Mouse (Mus musculus) adrenal gland, postnatal 36 days (tissue): ENCODE results near the gene Ap2a2. TPM values are rescaled to one million over a fixed set of nuclear protein-coding genes. Genes with fewer than 3 reads are reported as not detected.
"Not testable (repeated sequence)": the region's sequence is repeated elsewhere in the genome, so short reads cannot be mapped to it uniquely, and the experiment has no call there.

Experiments used
- DNase-seq, 2 experiments: peaks; one replicate each; pipeline ENCODE4 v3.0.0; 2021; ENCODE audit warnings: mixed read lengths in 1 of 2
- microRNA-seq: library from miRNA; unstranded; fragments of <30 nt; microRNA quantifications from one replicate; pipeline ENCODE4 v1.2.0, GENCODE M21; 2021
- total RNA-seq, 2 experiments: library from RNA; stranded (reverse); gene quantifications; 2 replicates each; pipeline ENCODE4 v1.2.3; 2021

The Ap2a2 gene
- total RNA-seq, 2 experiments from 2014 or later: 57.5 to 75.9 TPM

DNA sequence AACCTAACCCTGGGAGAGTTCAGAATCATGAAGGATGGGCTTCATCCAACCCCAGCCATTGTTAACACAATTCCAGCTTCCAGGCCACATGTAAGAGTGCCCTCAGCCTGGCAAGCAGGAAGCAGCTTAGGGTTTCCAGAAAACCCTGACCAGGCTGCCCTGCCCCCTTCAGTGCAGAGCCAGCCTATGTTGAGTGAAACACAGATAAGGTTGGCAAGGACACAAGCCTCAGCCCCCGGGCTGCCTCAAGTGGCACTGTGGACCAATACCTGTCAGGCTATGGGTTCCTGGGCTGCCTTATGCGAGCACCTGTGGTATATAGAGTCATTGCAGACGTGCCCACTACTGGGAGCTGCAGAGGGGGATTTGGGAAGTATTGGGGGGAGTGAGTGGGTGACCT is 99.5 kb downstream of the Ap2a2 start:
- DNase-seq: no peak

DNA sequence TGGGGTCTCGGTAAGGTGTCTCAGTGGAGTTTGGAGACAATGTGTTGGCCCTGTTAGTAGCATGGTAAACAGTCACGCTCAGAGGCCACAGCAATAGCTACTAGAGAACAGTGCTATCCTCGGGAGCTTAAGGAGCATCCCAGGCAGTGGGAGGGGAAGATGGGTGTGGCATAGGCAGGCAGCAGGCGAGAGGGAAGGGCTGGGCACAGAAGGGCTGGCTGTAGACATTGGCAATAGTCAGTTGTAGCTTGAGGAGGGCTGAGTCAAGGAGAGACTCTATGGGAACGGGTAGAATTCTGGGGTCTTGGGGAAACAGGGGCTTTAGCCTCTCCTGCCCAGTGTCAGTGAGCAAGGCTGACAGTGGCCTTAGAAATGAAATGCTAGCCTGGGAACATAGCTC is 100.2 kb downstream of the Ap2a2 start:
- no peak for DNase-seq

DNA sequence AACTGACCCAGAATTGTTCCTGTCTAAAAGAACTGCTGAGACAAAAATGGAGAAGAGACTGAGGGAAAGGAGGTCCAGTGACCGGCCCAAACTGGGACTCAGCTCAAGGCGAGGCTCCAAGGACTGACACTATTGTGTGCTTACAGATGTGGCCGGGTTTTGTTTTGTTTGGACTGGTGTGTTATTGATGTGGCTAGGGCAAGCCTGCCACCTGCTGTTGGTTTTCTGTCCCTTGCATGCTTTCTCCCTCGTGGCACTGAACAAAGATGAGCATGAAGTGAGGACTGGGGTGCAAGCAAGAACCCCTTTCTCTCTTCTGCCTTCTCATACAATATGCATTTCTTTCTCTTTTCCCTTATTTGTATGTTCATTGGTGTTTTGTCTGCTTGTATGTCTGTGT is 104.2 kb downstream of the Ap2a2 start:
- DNase-seq: peak; percentile 34 to 68

DNA sequence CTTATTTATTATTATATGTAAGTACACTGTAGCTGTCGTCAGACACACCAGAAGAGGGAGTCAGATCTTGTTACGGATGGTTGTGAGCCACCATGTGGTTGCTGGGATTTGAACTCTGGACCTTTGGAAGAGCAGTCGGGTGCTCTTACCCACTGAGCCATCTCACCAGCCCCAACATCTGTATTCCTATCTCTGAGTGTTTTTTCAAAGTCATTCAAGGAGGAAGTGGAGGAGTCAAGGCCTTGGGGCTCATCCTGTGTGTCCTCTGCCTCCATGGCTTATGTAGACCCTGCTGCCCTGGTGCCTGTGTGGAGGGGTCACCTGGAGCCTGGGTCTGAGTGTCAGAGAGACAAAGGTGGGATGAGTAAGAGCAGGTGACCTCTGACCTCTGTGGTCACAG is 107.1 kb downstream of the Ap2a2 start:
- not testable (repeated sequence) for DNase-seq

DNA sequence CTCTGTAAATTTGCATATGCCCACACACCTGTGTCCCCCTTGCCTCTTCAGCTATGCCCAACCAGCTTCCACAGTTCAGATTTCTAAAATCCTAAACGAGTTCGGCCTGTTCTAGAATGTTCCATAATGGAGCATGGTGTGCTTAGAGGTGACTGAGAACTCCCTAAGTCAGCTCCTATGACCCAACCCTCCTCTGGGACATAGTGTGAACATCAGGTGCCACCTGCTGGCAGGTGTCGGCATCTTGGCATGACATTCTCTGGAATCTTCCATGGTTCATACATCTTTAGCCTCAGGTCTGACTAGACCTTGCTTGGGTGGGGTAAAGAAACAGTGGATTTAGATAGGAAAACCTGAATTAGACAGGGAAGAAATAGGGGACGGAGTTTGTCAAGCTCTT is 109.0 kb downstream of the Ap2a2 start:
- peak in 1 of 2 experiments; percentile 15 for DNase-seq

DNA sequence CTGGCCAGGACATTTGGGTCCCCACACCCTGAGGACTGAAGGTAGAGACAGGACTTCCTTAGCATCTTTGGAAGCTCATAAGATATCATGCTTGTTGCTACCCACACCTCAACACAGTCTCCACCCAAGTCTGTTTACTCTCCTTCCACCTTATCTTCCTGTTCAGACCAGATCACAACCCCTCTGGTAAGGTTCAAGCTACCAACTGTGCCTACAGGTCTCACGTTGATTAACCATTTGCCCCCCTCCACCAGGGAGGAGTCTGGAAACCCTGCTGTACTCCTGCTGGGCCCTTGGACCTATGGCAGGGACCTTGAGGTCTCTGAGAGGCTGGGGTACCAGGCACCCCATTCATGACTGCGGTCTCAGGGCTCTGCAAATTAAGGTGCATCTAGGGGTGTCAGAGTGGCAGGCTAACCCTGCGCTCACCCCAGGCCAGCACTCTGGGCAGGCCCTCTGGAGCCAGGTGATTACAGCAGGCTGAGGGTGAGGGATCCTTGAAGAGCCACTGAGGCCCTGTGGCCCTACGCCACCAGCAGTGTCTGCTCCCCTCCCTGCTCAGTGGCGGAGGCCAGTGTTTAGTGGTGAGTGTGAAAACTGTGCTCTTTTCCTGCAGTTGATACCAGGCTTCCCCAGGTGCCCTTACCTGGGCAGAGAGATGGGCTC is 109.8 kb downstream of the Ap2a2 start:
- no peak for DNase-seq

DNA sequence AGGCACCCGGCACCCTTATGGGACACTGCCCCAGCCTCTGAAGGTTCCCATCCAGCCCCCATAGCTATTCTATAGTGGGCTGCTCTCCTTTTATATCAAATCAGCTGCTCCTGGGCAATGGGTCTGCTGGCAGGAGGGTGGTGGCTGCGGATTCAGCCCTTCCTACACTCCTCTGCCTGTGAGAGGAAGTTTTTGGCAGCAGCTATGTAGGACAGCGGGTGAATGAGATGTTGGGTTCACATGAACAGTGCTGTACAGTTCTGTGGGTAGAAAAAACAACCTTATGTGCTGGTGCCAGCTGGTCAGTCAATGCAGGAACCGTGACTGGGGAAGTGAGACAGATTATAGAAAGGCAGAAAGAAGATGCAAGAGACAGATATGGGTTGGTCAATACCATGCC is 116.9 kb downstream of the Ap2a2 start:
- DNase-seq: no peak

Small RNA genes lying within 50 kb of the gene (microRNA-seq; reads per million reads assigned to microRNA genes)
- gene Mir7063: 0.75 reads per million

Other genes starting within 250 kb of the Ap2a2 start
- 10 to 100 TPM; 25.8 to 37.5 TPM for gene Deaf1, start 234.5 kb upstream of the Ap2a2 start, total RNA-seq
- 10 to 100 TPM; 23.9 to 27.1 TPM for gene Tmem80, start 234.4 kb upstream of the Ap2a2 start, total RNA-seq
- gene Eps8l2, start 223.3 kb upstream of the Ap2a2 start, total RNA-seq: 1 to 10 TPM; 1.8 to 3.2 TPM
- gene Taldo1, start 170.0 kb upstream of the Ap2a2 start, total RNA-seq: 100 to 1,000 TPM; 707 to 724 TPM
- 10 to 100 TPM; 24.9 to 46.7 TPM for gene Gatd1, start 148.0 kb upstream of the Ap2a2 start, total RNA-seq
- 1 to 10 TPM in 1 of 2 experiments, under 1 TPM in 1; 0.70 to 1.3 TPM for gene Cend1, start 132.7 kb upstream of the Ap2a2 start, total RNA-seq
- 100 to 1,000 TPM; 110 to 120 TPM for gene Slc25a22, start 124.3 kb upstream of the Ap2a2 start, total RNA-seq
- 1 to 10 TPM; 1.5 to 2.3 TPM for gene Pidd1, start 118.1 kb upstream of the Ap2a2 start, total RNA-seq
- gene Rplp2, start 114.8 kb upstream of the Ap2a2 start, total RNA-seq: 1,000 to 10,000 TPM; 1,094 to 1,114 TPM
- gene Pnpla2, start 107.0 kb upstream of the Ap2a2 start, total RNA-seq: 100 to 1,000 TPM; 875 to 879 TPM
- 10 to 100 TPM in 1 of 2 experiments, 1 to 10 TPM in 1; 9.5 to 13.1 TPM for gene Cracr2b, start 101.1 kb upstream of the Ap2a2 start, total RNA-seq
- 100 to 1,000 TPM; 331 to 418 TPM for gene Cd151, start 94.8 kb upstream of the Ap2a2 start, total RNA-seq
- gene Polr2l, start 87.0 kb upstream of the Ap2a2 start, total RNA-seq: 100 to 1,000 TPM in 1 of 2 experiments, 10 to 100 TPM in 1; 99.8 to 134 TPM
- gene Tspan4, start 86.9 kb upstream of the Ap2a2 start, total RNA-seq: 10 to 100 TPM; 89.1 to 94.4 TPM
- gene Chid1, start 22.3 kb upstream of the Ap2a2 start, total RNA-seq: 10 to 100 TPM; 57.4 to 58.5 TPM
- not detected for gene Muc6, start 93.1 kb downstream of the Ap2a2 start, total RNA-seq
- gene Muc2, start 128.2 kb downstream of the Ap2a2 start, total RNA-seq: under 1 TPM; 0.33 to 0.59 TPM
- not detected for gene Muc5ac, start 226.8 kb downstream of the Ap2a2 start, total RNA-seq